Mouse (Mus musculus) midbrain, embryonic 15.5 days (tissue): ENCODE results near the gene Mknk2. TPM values are rescaled to one million over a fixed set of nuclear protein-coding genes. Genes with fewer than 3 reads are reported as not detected.
"Not testable (repeated sequence)": the region's sequence is repeated elsewhere in the genome, so short reads cannot be mapped to it uniquely, and the experiment has no call there.

Experiments
- ATAC-seq: fragments of 200-750 bp; cut with Nextera tagmentation; replicated peaks from 2 replicates; pipeline ENCODE4 v1.8.0; 2017; ENCODE audit warnings: moderate TSS enrichment
- H3K27ac ChIP-seq: fragments of 300-500 bp; sonication (generic); 2 replicates; pipeline ENCODE4 v1.5.1; 2015; ENCODE audit warnings: mild to moderate bottlenecking, inconsistent platforms
- H3K27me3 ChIP-seq: fragments of 300-500 bp; sonication (generic); replicated peaks from 2 replicates; pipeline ENCODE4 v1.6.1; 2015; ENCODE audit warnings: inconsistent platforms
- H3K36me3 ChIP-seq: fragments of 300-500 bp; sonication (generic); replicated peaks from 2 replicates; pipeline ENCODE4 v1.6.1; 2015; ENCODE audit warnings: inconsistent platforms
- H3K4me1 ChIP-seq: fragments of 300-500 bp; sonication (generic); 2 replicates; pipeline ENCODE4 v1.6.1; 2015; ENCODE audit warnings: inconsistent platforms
- H3K4me2 ChIP-seq: fragments of 300-500 bp; sonication (generic); 2 replicates; pipeline ENCODE4 v1.6.1; 2015; ENCODE audit warnings: inconsistent platforms, mild to moderate bottlenecking, moderate library complexity
- H3K4me3 ChIP-seq: fragments of 300-500 bp; sonication (generic); 2 replicates; pipeline ENCODE4 v1.5.1; 2015; ENCODE audit warnings: mild to moderate bottlenecking, inconsistent platforms
- H3K9ac ChIP-seq: fragments of 300-500 bp; sonication (generic); 2 replicates; pipeline ENCODE4 v1.6.1; 2015; ENCODE audit warnings: mild to moderate bottlenecking, inconsistent platforms
- H3K9me3 ChIP-seq: fragments of 300-500 bp; sonication (generic); 2 replicates; pipeline ENCODE4 v1.6.1; 2016; ENCODE audit warnings: inconsistent platforms
- WGBS: fragments of 180-500 bp; shearing (Covaris S2); methylation state at CpG from one replicate; pipeline ENCODE4 v1.1.7; 2015; ENCODE audit warnings: mixed read lengths; 5-methylcytosine and 5-hydroxymethylcytosine counted together
- polyA plus RNA-seq: library from polyadenylated mRNA; unstranded; fragments of >200 nt; fragmentation: Nextera tagmentation; extraction: Ambion mirVana; gene quantifications from 2 replicates; pipeline ENCODE4 v1.2.1, GENCODE M21; 2015

The Mknk2 gene
- polyA plus RNA-seq, 1 experiment from 2014 or later, result 61.5 TPM

DNA sequence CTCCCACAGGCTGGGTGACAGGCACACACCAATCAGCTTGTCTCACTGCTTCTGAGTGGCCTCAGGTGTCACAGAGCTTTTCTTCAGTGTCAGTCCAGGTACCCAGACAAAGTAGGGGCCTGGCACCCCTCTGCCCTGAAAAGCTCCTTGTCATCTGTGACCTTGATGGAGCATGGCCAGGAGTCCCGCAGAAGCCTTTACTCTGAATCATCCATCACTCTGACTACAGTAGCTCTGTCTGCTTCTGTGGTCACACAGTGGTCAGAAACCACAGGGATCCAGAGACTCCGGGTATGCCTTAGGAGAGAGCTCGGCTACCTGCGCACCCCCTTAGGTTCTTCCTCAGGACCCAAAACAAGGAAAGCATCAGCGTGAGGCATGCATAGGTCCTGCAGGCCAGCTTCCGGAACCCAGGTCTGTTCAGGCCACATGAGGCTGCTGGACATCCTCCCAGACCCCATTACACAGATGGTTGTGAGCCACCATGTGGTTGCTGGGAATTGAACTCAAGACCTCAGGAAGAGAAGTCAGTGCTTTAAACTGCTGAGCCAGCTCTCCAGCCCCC lies 24.7 kb downstream of the Mknk2 start:
- ATAC-seq, result no peak
- no peaks in the 10 kb centered on the region for H3K9me3 ChIP-seq
- WGBS, result 90% methylated on average over 6 of the region's 6 CpGs

GRCm38 (mm10) chr10:80650392-80650791 lies 27.5 kb downstream of the Mknk2 start:
- H3K4me1 ChIP-seq, result peaks cover 21% of the 10 kb centered on the region
- no peaks in the 10 kb centered on the region for H3K9me3 ChIP-seq
- H3K4me2 ChIP-seq, result no peak overlapping the region
- no peak overlapping the region for H3K4me3 ChIP-seq
- no peak for ATAC-seq
- 95% methylated on average over 10 of the region's 10 CpGs for WGBS
- peaks cover 11% of the 10 kb centered on the region for H3K36me3 ChIP-seq
- H3K27ac ChIP-seq, result no peak overlapping the region
- H3K27me3 ChIP-seq, result no peaks in the 10 kb centered on the region
- H3K9ac ChIP-seq, result no peak overlapping the region

More for the DNA sequence above, 24.7 kb downstream of the Mknk2 start:
- H3K4me3 ChIP-seq, result no peak overlapping the region
- H3K27me3 ChIP-seq, result no peaks in the 10 kb centered on the region
- no peak overlapping the region for H3K9ac ChIP-seq
- H3K36me3 ChIP-seq, result no peaks in the 10 kb centered on the region
- H3K27ac ChIP-seq, result no peak overlapping the region
- H3K4me1 ChIP-seq, result peaks cover 31% of the 10 kb centered on the region
- no peak overlapping the region for H3K4me2 ChIP-seq

DNA sequence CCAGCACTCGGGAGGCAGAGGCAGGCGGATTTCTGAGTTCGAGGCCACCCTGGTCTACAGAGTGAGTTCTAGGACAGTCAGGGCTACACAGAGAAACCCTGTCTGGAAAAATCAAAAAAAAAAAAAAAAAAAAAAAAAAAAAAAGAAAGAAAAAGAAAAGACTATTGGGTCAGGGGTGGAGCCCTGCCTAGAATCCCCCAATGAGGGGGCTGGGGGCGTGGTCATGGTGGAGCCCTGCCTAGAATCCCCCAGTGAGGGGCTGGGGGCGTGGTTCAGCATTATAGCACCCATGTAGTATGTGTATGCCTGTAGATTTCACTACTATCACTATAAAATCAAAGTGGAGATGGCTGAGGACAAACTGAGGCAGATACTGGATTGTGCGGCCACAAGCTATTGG lies 28.0 kb downstream of the Mknk2 start:
- WGBS, result 91% methylated on average over 6 of the region's 6 CpGs
- H3K9me3 ChIP-seq, H3K27me3 ChIP-seq, H3K9ac ChIP-seq, H3K4me2 ChIP-seq, H3K4me3 ChIP-seq, ATAC-seq, H3K27ac ChIP-seq: not testable (repeated sequence)
- Histone ChIP-seq H3K36me3 (peaks cover 15% of the 10 kb centered on the region), H3K4me1 (peaks cover 16% of the 10 kb centered on the region)

GRCm38 (mm10) chr10:80646936-80647335 lies 31.0 kb downstream of the Mknk2 start:
- Histone ChIP-seq H3K27me3 (no peaks in the 10 kb centered on the region), H3K27ac (no peak overlapping the region), H3K4me2 (no peak overlapping the region), H3K4me1 (no peaks in the 10 kb centered on the region), H3K36me3 (peaks cover 43% of the 10 kb centered on the region), H3K9ac (no peak overlapping the region), H3K4me3 (no peak overlapping the region), H3K9me3 (no peaks in the 10 kb centered on the region)
- no peak for ATAC-seq
- WGBS, result 94% methylated on average over 10 of the region's 10 CpGs

DNA sequence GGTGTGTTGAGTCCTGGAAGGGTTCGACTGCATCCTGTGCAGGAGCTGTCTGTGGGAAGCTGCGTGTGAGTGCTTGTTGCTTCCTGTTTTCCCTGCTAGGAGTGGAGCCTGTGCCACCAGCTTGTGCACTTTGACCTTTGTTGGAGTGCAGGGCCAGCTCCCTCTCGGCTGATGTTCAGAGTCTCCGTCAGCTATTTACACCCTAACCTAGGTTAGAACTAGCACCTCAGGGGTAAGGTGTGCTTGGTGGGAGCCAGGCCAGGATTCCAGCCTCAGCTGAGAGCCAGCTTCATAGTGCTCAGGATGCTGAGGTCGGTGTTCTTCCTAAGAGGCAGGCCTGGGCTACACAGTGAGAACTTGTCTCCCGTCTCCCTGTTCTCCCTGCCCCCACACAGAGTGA lies 42.6 kb downstream of the Mknk2 start:
- H3K27me3 ChIP-seq, result no peaks in the 10 kb centered on the region
- no peak overlapping the region for H3K27ac ChIP-seq
- H3K4me1 ChIP-seq, result no peaks in the 10 kb centered on the region
- no peak overlapping the region for H3K9ac ChIP-seq
- H3K4me3 ChIP-seq, result no peak overlapping the region
- WGBS, result 92% methylated on average over 6 of the region's 6 CpGs
- peaks cover 53% of the 10 kb centered on the region for H3K36me3 ChIP-seq
- no peak for ATAC-seq
- H3K9me3 ChIP-seq, result no peaks in the 10 kb centered on the region
- no peak overlapping the region for H3K4me2 ChIP-seq

- Histone ChIP-seq H3K27ac (no peak overlapping the region), H3K4me1 (peaks cover 24% of the 10 kb centered on the region), H3K4me2 (no peak overlapping the region), H3K36me3 (no peaks in the 10 kb centered on the region), H3K27me3 (no peaks in the 10 kb centered on the region), H3K4me3 (no peak overlapping the region), H3K9ac (no peak overlapping the region), H3K9me3 (no peaks in the 10 kb centered on the region)
- 80% methylated on average over 9 of the region's 9 CpGs for WGBS
- no peak for ATAC-seq
Measured at GRCm38 (mm10) chr10:80628925-80629324, 49.0 kb downstream of the Mknk2 start.

GRCm38 (mm10) chr10:80627685-80628084 lies 50.2 kb downstream of the Mknk2 start:
- H3K4me1 ChIP-seq, result peaks cover 33% of the 10 kb centered on the region
- H3K4me3 ChIP-seq, result no peak overlapping the region
- H3K36me3 ChIP-seq, result no peaks in the 10 kb centered on the region
- no peak for ATAC-seq
- H3K9me3 ChIP-seq, result no peaks in the 10 kb centered on the region
- H3K9ac ChIP-seq, result no peak overlapping the region; the same call in 1 of the 2 replicates
- no peaks in the 10 kb centered on the region for H3K27me3 ChIP-seq
- 83% methylated on average over 2 of the region's 2 CpGs for WGBS
- H3K27ac ChIP-seq, result no peak overlapping the region
- H3K4me2 ChIP-seq, result no peak overlapping the region

- H3K36me3 ChIP-seq, result no peaks in the 10 kb centered on the region
- H3K9me3 ChIP-seq, result no peaks in the 10 kb centered on the region
- no peak overlapping the region for H3K27ac ChIP-seq
- H3K9ac ChIP-seq, result no peak overlapping the region
- 93% methylated on average over 4 of the region's 4 CpGs for WGBS
- no peak overlapping the region for H3K4me2 ChIP-seq
- H3K27me3 ChIP-seq, result no peaks in the 10 kb centered on the region
- H3K4me3 ChIP-seq, result no peak overlapping the region
- peaks cover 41% of the 10 kb centered on the region for H3K4me1 ChIP-seq
- no peak for ATAC-seq
Measured at GRCm38 (mm10) chr10:80625764-80626163, 52.1 kb downstream of the Mknk2 start.

DNA sequence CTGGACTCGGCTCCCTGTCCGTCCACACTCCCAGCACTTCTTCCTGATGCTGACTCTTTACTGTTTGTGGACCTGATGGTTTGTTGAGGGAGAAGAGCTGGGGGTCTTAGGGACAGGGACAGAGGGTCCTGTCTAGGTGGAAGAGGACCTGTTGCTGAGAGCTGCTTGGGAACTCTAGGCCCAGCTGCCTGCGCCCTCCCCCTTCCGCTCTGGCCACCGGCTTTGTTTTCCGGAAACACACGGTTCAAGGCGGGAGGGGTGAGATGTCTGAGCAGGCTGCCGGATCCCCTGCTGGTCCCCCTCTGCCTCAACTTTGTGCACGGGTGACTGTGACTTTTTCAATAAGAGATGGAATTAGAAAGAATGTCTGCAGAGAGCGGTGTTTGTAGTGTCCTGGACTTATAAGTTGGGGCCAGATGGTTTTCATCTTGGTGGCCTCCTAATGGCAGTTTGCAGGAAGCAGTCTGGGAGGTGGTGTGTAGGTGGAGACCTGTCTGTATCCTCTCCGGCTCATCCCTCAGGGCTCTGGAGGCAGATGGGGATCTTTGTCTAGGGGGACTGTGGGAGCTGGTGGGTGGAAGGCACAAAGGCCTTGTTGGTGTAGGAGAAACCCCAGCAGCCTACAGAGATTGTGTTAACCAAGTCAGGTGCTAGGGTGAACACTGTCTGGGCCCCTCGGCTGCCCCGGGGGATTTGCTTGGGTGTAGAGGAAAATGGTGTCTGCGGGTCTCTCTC lies 54.3 kb downstream of the Mknk2 start:
- Histone ChIP-seq H3K9me3 (no peaks in the 10 kb centered on the region), H3K27me3 (no peaks in the 10 kb centered on the region), H3K36me3 (no peaks in the 10 kb centered on the region), H3K4me2 (peak overlapping the region; percentile 89), H3K4me3 (peak overlapping the region; percentile 76), H3K9ac (peak overlapping the region; percentile 87), H3K27ac (peak overlapping the region; percentile 98), H3K4me1 (peaks cover 39% of the 10 kb centered on the region)
- 18% methylated on average over 15 of the region's 15 CpGs for WGBS
- no peak for ATAC-seq

GRCm38 (mm10) chr10:80622661-80623456 lies 55.1 kb downstream of the Mknk2 start, which contains the start of gene Csnk1g2:
Csnk1g2 (plus strand) TSS chr10:80622838.
- Histone ChIP-seq H3K4me1 (peaks cover 38% of the 10 kb centered on the region), H3K9me3 (no peaks in the 10 kb centered on the region)
- under 1% methylated on average over 80 of the region's 85 CpGs for whole genome bisulfite sequencing

GRCm38 (mm10) chr10:80621940-80622660 lies 55.8 kb downstream of the Mknk2 start:
- under 1% methylated on average over 64 of the region's 64 CpGs for WGBS
- Histone ChIP-seq H3K27me3 (no peaks in the 10 kb centered on the region), H3K36me3 (no peaks in the 10 kb centered on the region), H3K9me3 (no peaks in the 10 kb centered on the region), H3K4me1 (peaks cover 31% of the 10 kb centered on the region), H3K4me2 (peak overlapping the region; percentile 89), H3K9ac (peak overlapping the region; percentile 52), H3K4me3 (peak overlapping the region; percentile 76), H3K27ac (peak overlapping the region; percentile 98)
- peak; percentile 96 for ATAC-seq

More at GRCm38 (mm10) chr10:80622661-80623456, 55.1 kb downstream of the Mknk2 start, which contains the start of gene Csnk1g2:
- ATAC-seq, result peak; percentile 21
- no peaks in the 10 kb centered on the region for H3K27me3 ChIP-seq
- H3K36me3 ChIP-seq, result no peaks in the 10 kb centered on the region
- H3K4me3 ChIP-seq, result peak within 1 kb of the TSS; percentile 76
- peak within 1 kb of the TSS; percentile 87 for H3K9ac ChIP-seq
- peak within 1 kb of the TSS; percentile 89 for H3K4me2 ChIP-seq
- H3K27ac ChIP-seq, result peak within 1 kb of the TSS; percentile 98

- H3K9me3 ChIP-seq, result no peaks in the 10 kb centered on the region
- WGBS, result 2% methylated on average over 9 of the region's 9 CpGs
- no peaks in the 10 kb centered on the region for H3K36me3 ChIP-seq
- peak overlapping the region; percentile 52 for H3K9ac ChIP-seq
- H3K27ac ChIP-seq, result peak overlapping the region; percentile 98
- peak; percentile 5; the same call in 1 of the 2 replicates for ATAC-seq
- peaks cover 31% of the 10 kb centered on the region for H3K4me1 ChIP-seq
- peak overlapping the region; percentile 76 for H3K4me3 ChIP-seq
- H3K4me2 ChIP-seq, result peak overlapping the region; percentile 71
- H3K27me3 ChIP-seq, result no peaks in the 10 kb centered on the region
Measured at GRCm38 (mm10) chr10:80621690-80621939, 56.3 kb downstream of the Mknk2 start.
